Mouse (Mus musculus): ENCODE results near the gene Cby3. TPM values are rescaled to one million over a fixed set of nuclear protein-coding genes. Genes with fewer than 3 reads are reported as not detected.

Cby3 gene
- polyA plus RNA-seq, 3 experiments from 2014 or later, result not detected

GRCm38 (mm10) chr11:50391272-50391960, 37.2 kb downstream of the Cby3 start:
- ATAC-seq, result no peak

GRCm38 (mm10) chr11:50393306-50393705, 39.0 kb downstream of the Cby3 start:
- ATAC-seq, result no peak

GRCm38 (mm10) chr11:50394731-50395130, 40.5 kb downstream of the Cby3 start:
- ATAC-seq, result no peak

- no peak for ATAC-seq
Observed at GRCm38 (mm10) chr11:50396766-50397307, 42.6 kb downstream of the Cby3 start.

GRCm38 (mm10) chr11:50397316-50397715, 43.1 kb downstream of the Cby3 start:
- no peak for ATAC-seq

- ATAC-seq, result no peak
Observed at GRCm38 (mm10) chr11:50398803-50399202, 44.5 kb downstream of the Cby3 start.

GRCm38 (mm10) chr11:50402481-50402880, 48.2 kb downstream of the Cby3 start:
- no peak for ATAC-seq

- ATAC-seq, result no peak
Observed at GRCm38 (mm10) chr11:50403367-50404014, 49.2 kb downstream of the Cby3 start.

- no peak for ATAC-seq
Observed at GRCm38 (mm10) chr11:50407235-50407634, 53.0 kb downstream of the Cby3 start.

Other genes with a start within 250 kb of the Cby3 start
- 10 to 100 TPM; 18.4 to 23.5 (median 20.9) TPM for gene Tbc1d9b, start 223.1 kb upstream of the Cby3 start, polyA plus RNA-seq (2017; shearing (Covaris generic))
- gene Mrnip, start 180.0 kb upstream of the Cby3 start, polyA plus RNA-seq (2017; shearing (Covaris generic)), result 10 to 100 TPM; 11.1 to 14.0 (median 12.5) TPM
- 10 to 100 TPM; 44.8 to 78.4 (median 66.5) TPM for gene Sqstm1, start 143.6 kb upstream of the Cby3 start, polyA plus RNA-seq (2017; shearing (Covaris generic))
- gene Mgat4b, start 143.6 kb upstream of the Cby3 start, polyA plus RNA-seq (2017; shearing (Covaris generic)), result 1 to 10 TPM; 1.0 to 2.7 (median 1.3) TPM
- not detected for gene Ltc4s, start 115.8 kb upstream of the Cby3 start, polyA plus RNA-seq (2017; shearing (Covaris generic))
- gene Maml1, start 62.2 kb upstream of the Cby3 start, polyA plus RNA-seq (2017; shearing (Covaris generic)), result 1 to 10 TPM; 2.9 to 4.9 (median 4.8) TPM
- 100 to 1,000 TPM; 189 to 258 (median 196) TPM for gene Canx, start 28.8 kb upstream of the Cby3 start, polyA plus RNA-seq (2017; shearing (Covaris generic))
- gene Hnrnph1, start 22.5 kb downstream of the Cby3 start, polyA plus RNA-seq (2017; shearing (Covaris generic)), result 100 to 1,000 TPM; 155 to 240 (median 214) TPM
- 10 to 100 TPM in 2 of 3 experiments, 1 to 10 TPM in 1; 7.8 to 13.4 (median 12.2) TPM for gene Rufy1, start 76.7 kb downstream of the Cby3 start, polyA plus RNA-seq (2017; shearing (Covaris generic))
- gene Adamts2, start 247.6 kb downstream of the Cby3 start, polyA plus RNA-seq (2017; shearing (Covaris generic)), result not detected